In genomic region chr12:25100411-25101217, GRCm38 (mm10) we compare ENCODE assay signal across 8 mouse cellular contexts. TPM values are rescaled to one million over a fixed set of nuclear protein-coding genes. Genes with fewer than 3 reads are reported as not detected.
A peak's percentile ranks its signal among the peaks of the same experiment; 100 is the strongest.
DNase-seq lines count a peak whose midpoint lies in the region; ATAC-seq and TF ChIP-seq lines count a peak whose summit lies in the region.

No protein-coding gene starts in this region.

- no peak overlapping the region for H3K27ac ChIP-seq in cerebellum, adult 2 months (ENCODE audit: insufficient read depth, low read length)
- H3K27ac ChIP-seq in hindbrain, embryonic 16.5 days (ENCODE audit: low read depth, low read length) = peak overlapping the region; percentile 89
- peak overlapping the region; percentile 96 for H3K27ac ChIP-seq in midbrain, embryonic 11.5 days (ENCODE audit: low read depth, low read length)
- peak overlapping the region; percentile 96 for H3K27ac ChIP-seq in stomach, embryonic 15.5 days

- peaks cover 3% of the 10 kb centered on the region; the same call in 1 of the 2 replicates for H3K27me3 ChIP-seq in cerebellum, adult 2 months (ENCODE audit: control insufficient read depth, insufficient read depth, low read length)
- no peaks in the 10 kb centered on the region for H3K27me3 ChIP-seq in hindbrain, embryonic 16.5 days (replicated peaks; ENCODE audit: control insufficient read depth, insufficient read depth, low read length)
- no peaks in the 10 kb centered on the region for H3K27me3 ChIP-seq in midbrain, embryonic 11.5 days (ENCODE audit: control insufficient read depth, insufficient read depth, low read length)
- no peaks in the 10 kb centered on the region for H3K27me3 ChIP-seq in stomach, embryonic 15.5 days (replicated peaks)

- WGBS in cerebellum, adult 2 months = 2% methylated on average over 58 of the region's 59 CpGs
- WGBS in hindbrain, embryonic 16.5 days = under 1% methylated on average over 56 of the region's 59 CpGs
- under 1% methylated on average over 58 of the region's 59 CpGs for WGBS in midbrain, embryonic 11.5 days
- WGBS in stomach, embryonic 15.5 days = under 1% methylated on average over 56 of the region's 59 CpGs

- H3K9ac ChIP-seq in hindbrain, embryonic 16.5 days (ENCODE audit: low read depth, low read length) = peak overlapping the region; percentile 76
- peak overlapping the region; percentile 84 for H3K9ac ChIP-seq in midbrain, embryonic 11.5 days (ENCODE audit: low read length)
- H3K9ac ChIP-seq in stomach, embryonic 15.5 days = peak overlapping the region; percentile 53; the same call in 1 of the 2 replicates

- no peak for TF ChIP-seq CTCF in cerebellum, adult 2 months (IDR thresholded peaks at IDR 0.05; ENCODE audit: borderline replicate concordance, insufficient read depth, low read depth, low read length)

- peak overlapping the region; percentile 69 for H3K4me3 ChIP-seq in cerebellum, adult 2 months (replicated peaks; ENCODE audit: insufficient read depth, low read depth, low read length)
- peak overlapping the region; percentile 55 for H3K4me3 ChIP-seq in hindbrain, embryonic 16.5 days (ENCODE audit: low read length)
- H3K4me3 ChIP-seq in midbrain, embryonic 11.5 days (ENCODE audit: low read depth, low read length) = peak overlapping the region; percentile 46
- peak overlapping the region; percentile 54 for H3K4me3 ChIP-seq in stomach, embryonic 15.5 days (replicated peaks)

- DNase-seq in CD4-positive, CD25-positive, alpha-beta regulatory T cell, adult 2 months (ENCODE audit: low read depth, low spot score) = peak; percentile 33
- peak; percentile 38 to 46 for DNase-seq in cerebellum, adult 2 months
- DNase-seq in frontal cortex, postnatal 14 days (ENCODE audit: low spot score in 2 of 2) = peak; percentile 33 to 55
- DNase-seq in left cerebral cortex, postnatal 36 days (ENCODE audit: low spot score in 2 of 2) = peak; percentile 52 to 55
- peak; percentile 97 for DNase-seq in midbrain, embryonic 11.5 days (ENCODE audit: low spot score, missing footprints)

- H3K4me1 ChIP-seq in cerebellum, adult 2 months (ENCODE audit: control insufficient read depth, insufficient read depth, low read length) = peaks cover 2% of the 10 kb centered on the region; the same call in 1 of the 2 replicates
- H3K4me1 ChIP-seq in hindbrain, embryonic 16.5 days (ENCODE audit: control insufficient read depth, insufficient read depth, low read depth, low read length) = peaks cover 36% of the 10 kb centered on the region
- H3K4me1 ChIP-seq in midbrain, embryonic 11.5 days (ENCODE audit: control insufficient read depth, insufficient read depth, low read length) = peaks cover 29% of the 10 kb centered on the region
- H3K4me1 ChIP-seq in stomach, embryonic 15.5 days = peaks cover 23% of the 10 kb centered on the region; the same call in 1 of the 2 replicates

- H3K9me3 ChIP-seq in hindbrain, embryonic 16.5 days (ENCODE audit: control insufficient read depth, low read length) = no peaks in the 10 kb centered on the region
- no peaks in the 10 kb centered on the region for H3K9me3 ChIP-seq in midbrain, embryonic 11.5 days (ENCODE audit: control insufficient read depth, low read length)
- H3K9me3 ChIP-seq in stomach, embryonic 15.5 days = no peaks in the 10 kb centered on the region

- no peaks in the 10 kb centered on the region for H3K36me3 ChIP-seq in hindbrain, embryonic 16.5 days (ENCODE audit: control insufficient read depth, insufficient read depth, low read length)
- no peaks in the 10 kb centered on the region for H3K36me3 ChIP-seq in midbrain, embryonic 11.5 days (ENCODE audit: control insufficient read depth, insufficient read depth, low read length)
- H3K36me3 ChIP-seq in stomach, embryonic 15.5 days = no peaks in the 10 kb centered on the region

- no peak for ATAC-seq in CD4-positive, CD25-positive, alpha-beta regulatory T cell, adult 4 months
- no peak for ATAC-seq in hindbrain, embryonic 16.5 days
- ATAC-seq in midbrain, embryonic 11.5 days (ENCODE audit: low FRiP score) = no peak
- ATAC-seq in stomach, embryonic 15.5 days (ENCODE audit: insufficient read depth, low FRiP score, low read depth) = no peak

- intact Hi-C loops in left cerebral cortex, postnatal 36 days (cut with DNase I) = loop anchor here (2.0 kb wide), 1 partner anchor 140 kb away; no protein-coding TSS in a partner anchor

- no peak for TF ChIP-seq POLR2A in cerebellum, adult 2 months (IDR thresholded peaks at IDR 0.05; ENCODE audit: borderline replicate concordance, insufficient read depth, low read length)

- peak overlapping the region; percentile 99 for H3K4me2 ChIP-seq in hindbrain, embryonic 16.5 days (ENCODE audit: low read length)
- H3K4me2 ChIP-seq in midbrain, embryonic 11.5 days = peak overlapping the region; percentile 93
- peak overlapping the region; percentile 93 for H3K4me2 ChIP-seq in stomach, embryonic 15.5 days

RNA-seq across cellular contexts. Expression of gene Id2, which starts 3.7 kb away (rescaled TPM):
- 100 to 1,000 TPM; 249 to 258 TPM for polyA plus RNA-seq in CD4-positive, CD25-positive, alpha-beta regulatory T cell, adult 4 months (2017; shearing (Covaris generic))
- polyA plus RNA-seq in cerebellum, adult 2 months (2012; rRNA removed) = 213 and 257 TPM in 2 replicates
- 291 and 379 TPM in 2 replicates for polyA plus RNA-seq in hindbrain, embryonic 16.5 days (2015; fragmentation: Nextera tagmentation; extraction: Ambion mirVana)
- total RNA-seq in left cerebral cortex, postnatal 36 days (2021) = 100 to 1,000 TPM; 155 to 170 TPM
- 359 and 385 TPM in 2 replicates for polyA plus RNA-seq in midbrain, embryonic 11.5 days (2014; fragmentation: Nextera tagmentation; extraction: Ambion mirVana)
- 339 and 387 TPM in 2 replicates for polyA plus RNA-seq in stomach, embryonic 15.5 days (2015; fragmentation: Nextera tagmentation; extraction: Ambion mirVana)

Comparison
In these comparisons a context has a peak if more than half of its experiments do, and no peak if none do; other contexts are left out.
1. DNase-seq: peak in every context shown above with its lines; median percentile 97 in midbrain, embryonic 11.5 days; 54 in left cerebral cortex, postnatal 36 days; 44 in frontal cortex, postnatal 14 days; 42 in cerebellum, adult 2 months; 33 in CD4-positive, CD25-positive, alpha-beta regulatory T cell, adult 2 months.